Mouse (Mus musculus): Measurements from ENCODE around the gene Dlx2.

- TF ChIP-seq POLR2A (IDR thresholded peaks at IDR 0.05; ENCODE audit: control insufficient read depth, low read depth, low read length) (no peak), CTCF (IDR thresholded peaks at IDR 0.05; ENCODE audit: control insufficient read depth, insufficient read depth, insufficient replicate concordance, low read depth, low read length) (no peak)
Measured at GRCm38 (mm10) chr2:71594466-71594865, 47.9 kb upstream of the Dlx2 start.

Measured in testis, adult 2 months (tissue).